Mouse (Mus musculus): ENCODE measurements at regions not wholly inside any gene's neighbourhood (a gene's known extent, or its start where the extent isn't known, plus 50 kb on each side); places are given as distances from the start of the nearest gene placed in this dataset.

DNA sequence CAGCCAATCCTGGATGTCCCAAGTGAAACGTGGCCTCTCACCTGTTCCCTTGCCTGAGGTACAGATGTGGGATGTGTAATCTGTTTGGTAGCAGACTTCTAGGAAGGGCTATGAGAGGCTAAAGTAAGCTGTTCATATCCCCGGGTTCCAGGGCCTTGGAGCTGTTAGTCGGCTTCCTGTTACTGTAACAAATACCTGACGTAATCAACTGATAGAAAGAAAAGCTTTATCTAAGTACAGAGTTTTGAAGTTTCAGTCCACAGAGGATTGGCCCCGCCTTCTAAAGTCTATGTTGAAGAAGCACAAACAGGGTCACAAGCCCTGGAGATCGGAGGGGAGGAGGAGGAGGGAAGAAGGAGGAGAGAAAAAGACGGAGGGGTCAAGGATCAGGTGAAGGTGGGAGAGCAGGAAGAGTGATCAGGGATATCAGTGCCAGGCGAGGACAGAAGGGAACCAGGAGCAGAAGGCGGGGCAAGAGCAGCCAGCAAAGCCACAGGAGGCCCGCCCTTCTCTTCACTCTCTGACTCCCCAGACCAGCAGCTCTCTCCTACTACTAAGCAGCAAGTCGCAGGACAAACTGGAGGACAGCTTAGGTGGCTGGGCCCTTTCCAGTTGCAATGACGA is 276.5 kb upstream of the Cdyl start:
- DNase-seq (ENCODE audit: low spot score): peak; percentile 7

DNA sequence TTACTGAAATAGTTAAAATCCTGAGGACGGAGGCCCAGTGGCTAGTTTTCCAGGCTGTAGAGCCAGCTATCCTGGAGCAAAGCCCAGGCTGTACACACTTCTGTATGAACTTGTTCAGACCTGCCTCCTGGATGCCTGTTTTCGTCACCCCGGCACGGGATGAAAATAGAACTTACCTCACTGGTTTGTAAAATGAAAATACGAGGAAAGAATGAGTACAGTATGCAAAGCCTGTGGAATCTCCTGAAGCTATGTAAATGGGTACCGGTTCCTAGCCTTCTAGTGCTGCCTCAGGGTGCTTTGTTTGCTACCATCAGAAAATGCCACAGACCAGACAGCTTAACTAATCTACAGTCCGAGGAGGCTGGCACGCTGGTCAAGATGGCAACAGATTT is 276.0 kb upstream of the Cdyl start:
- DNase-seq (ENCODE audit: low spot score): no peak

DNA sequence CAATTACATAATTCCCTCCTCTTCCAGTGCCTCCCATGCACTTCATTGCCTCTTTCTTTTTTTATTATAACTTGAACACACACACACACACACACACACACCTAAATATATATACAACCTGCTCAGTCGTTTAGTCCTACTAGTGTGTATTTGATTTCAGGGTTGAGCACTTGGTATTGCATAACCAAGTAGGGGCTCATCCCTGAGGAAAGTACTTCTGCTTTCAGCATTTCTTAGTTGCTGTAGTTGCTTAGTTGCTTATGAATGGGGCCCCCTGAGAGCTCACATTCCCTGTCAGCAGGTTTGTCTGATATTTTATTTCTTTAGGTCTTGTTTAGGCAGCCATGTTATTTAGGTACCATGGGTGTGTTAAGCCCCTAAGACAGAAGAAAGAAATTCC is 271.3 kb upstream of the Cdyl start:
- no peak for DNase-seq (ENCODE audit: low spot score)

DNA sequence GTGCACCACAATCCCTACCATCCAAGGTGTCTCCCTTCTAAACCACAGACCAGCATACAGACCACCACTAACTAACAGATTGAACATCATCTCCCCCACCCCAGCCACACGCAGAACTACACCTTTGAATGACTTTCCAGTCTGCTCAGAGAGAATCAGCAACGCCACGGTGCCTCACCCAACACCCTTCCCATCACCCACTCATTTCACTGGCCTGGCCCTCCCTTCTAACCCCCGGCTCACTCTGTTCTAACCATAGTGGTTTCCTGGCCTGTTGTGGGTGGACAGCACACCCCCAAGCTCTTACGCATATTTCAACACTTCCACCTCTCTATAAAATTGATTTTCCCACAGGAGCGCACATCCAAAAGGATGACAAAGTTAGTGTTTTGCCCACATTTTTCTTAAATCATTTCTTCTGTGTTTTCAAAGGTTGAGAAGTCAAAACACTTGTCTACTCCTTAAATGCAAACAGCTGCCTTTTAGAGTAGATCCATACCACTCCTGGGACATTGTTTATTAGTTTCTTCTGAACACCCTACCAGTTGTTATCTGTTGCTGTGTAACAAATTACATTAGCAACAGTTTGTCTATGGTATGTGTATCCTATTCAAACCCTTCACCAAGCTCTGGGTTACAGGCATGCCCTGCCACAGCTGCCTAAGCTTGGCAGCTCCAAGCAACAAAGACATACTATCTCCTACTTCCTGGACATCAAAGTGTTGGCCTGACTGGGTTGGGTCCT is 269.7 kb upstream of the Cdyl start:
- no peak for DNase-seq (ENCODE audit: low spot score)

DNA sequence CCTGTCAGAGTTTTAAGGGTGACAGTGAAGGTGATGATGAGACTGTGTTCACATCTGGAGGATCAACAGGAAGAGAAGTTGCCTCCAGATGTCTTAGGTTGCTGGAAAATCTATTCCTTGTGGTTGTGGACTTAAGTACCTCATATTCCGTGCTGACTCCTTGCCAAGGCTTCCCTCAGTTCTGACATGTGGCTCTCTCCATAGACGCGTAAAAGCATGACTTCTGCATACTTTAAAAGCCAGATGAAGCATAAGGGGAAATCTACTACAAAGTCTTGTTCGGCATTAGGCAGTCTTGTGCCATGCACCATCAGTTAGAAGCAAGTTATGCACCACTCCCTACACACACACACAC is 269.1 kb upstream of the Cdyl start:
- no peak for DNase-seq (ENCODE audit: low spot score)

DNA sequence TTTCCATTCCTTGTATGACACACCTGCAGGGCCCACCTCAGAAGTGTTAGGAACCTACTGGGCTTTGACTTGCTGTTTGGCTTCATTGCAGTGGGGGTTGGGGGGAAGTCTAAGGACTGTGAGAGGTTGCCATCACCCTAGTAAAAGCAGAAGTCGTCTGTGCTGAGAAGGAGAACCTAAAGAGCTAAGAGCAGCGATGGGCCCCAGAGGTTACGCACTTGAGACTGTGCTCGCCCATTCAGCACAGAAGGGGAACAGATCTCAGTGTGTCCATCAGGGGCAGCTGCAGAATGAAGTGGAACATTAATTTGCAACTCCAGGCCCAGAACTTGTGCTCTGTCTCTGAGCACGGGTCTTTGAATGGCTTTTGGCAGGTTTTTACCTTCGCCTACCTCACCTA is 267.5 kb upstream of the Cdyl start:
- no peak for DNase-seq (ENCODE audit: low spot score)

DNA sequence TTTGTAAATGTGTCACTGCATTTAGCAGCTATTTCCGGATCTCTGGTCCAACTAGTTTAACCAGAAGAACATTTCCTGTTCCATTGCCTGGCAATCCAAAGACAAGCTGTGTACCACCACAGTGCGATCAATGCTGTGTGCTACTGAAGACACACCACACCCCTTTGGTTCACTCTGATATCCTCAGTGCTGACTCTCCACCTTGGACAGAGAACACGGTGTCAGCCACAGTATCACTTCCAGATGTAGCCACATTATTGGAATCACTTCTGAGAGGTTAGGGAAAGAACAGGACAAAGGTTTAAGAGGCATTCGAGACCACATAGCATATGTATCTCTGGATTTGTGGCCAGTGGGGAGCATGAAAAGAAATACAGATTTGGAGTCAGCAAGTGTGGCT is 264.4 kb upstream of the Cdyl start:
- peak; percentile 15 for DNase-seq (ENCODE audit: low spot score)

DNA sequence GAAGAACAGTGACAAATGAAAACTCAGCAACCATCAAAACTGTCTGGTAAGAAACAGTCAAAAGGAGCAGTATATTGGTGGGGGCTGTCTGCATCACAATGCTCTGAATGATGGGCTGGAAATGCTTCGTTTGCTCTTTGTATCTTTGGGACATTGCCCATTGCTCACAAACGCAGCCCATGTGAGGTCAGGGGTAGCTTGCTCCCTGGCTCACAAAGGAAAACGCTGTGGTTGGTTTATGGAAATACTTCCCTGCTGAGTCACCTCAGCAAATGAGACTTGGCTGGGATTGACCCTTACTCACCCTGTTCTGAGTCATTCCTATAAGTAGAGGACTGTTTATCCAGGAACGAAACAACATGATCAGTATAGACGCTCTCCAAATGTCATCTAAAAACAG is 264.0 kb upstream of the Cdyl start:
- DNase-seq (ENCODE audit: low spot score): peak; percentile 29

DNA sequence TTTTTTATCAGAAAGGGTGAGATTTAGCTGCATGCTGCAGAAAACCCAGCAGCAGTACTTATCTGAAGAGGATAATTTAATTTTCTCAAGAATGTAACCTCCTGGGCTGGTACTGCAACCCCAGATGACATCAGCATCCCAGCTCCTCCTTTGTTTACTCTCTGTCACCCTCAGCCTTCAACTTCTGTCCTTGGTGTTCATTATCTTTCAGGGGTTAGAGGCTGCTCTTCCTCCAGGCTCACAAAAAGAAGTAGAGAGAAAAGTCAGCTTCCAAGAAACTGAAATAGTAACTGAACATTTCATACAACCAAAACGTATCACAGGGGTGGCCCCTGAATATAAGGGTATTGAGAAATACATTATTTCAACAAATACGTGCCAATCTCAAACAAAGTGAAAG is 262.5 kb upstream of the Cdyl start:
- DNase-seq (ENCODE audit: low spot score): no peak

DNA sequence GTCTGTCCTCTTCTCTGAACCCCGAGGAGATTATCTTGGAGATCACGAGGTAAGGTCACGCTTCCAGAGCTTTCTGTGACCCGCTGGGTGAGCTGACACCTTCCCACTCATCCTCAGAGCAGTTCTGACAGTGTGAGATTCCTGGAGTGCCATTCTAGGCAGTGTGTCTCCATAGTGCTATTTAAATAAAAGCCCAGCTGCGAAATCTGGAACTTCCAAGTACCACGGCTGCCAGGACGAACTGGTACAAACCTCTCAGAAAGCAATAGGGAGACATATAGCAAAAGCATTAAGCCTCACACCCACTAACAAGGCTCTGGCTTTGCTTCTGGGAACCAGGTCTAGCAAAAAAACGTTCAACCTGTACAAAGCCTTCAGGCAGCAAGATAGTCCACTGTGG is 261.4 kb upstream of the Cdyl start:
- DNase-seq (ENCODE audit: low spot score): no peak

DNA sequence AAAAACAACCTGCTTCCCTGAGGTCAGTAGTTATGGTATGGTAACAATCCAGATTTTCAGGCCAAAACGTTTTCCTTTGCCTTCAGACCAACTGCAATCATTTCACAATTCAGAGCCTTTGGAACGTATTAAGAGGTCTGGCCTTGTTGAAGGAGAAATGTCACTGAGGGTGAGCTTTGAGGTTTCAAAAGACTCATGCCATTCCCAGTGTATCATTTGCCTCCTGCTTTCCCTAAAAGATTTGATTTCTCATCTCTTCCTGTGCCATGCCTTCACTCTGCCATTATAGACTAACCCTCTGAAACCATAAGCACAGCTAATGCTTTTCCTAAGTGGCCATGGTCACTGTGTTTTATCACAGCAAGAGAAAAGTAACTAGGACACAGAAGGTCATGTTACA is 256.8 kb upstream of the Cdyl start:
- no peak for DNase-seq (ENCODE audit: low spot score)

DNA sequence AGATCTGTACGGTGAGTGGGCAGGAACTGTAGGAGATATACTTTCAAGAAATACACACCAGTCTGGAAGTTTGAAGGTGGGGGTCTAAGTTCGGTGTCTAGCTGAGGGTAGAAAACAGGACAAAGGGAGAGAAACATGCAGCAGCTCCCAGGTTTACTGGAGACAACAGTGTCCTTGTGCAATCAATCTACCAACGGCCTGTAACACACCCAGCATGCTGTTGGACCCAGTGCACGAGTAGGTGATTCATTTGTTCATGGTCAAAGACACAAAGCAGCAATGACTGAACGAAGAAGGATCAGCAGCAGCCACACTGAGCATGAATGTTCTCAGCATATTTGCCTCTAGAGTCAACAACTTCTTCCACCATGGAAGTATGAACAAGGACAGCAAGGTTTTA is 255.2 kb upstream of the Cdyl start:
- DNase-seq (ENCODE audit: low spot score): no peak

DNA sequence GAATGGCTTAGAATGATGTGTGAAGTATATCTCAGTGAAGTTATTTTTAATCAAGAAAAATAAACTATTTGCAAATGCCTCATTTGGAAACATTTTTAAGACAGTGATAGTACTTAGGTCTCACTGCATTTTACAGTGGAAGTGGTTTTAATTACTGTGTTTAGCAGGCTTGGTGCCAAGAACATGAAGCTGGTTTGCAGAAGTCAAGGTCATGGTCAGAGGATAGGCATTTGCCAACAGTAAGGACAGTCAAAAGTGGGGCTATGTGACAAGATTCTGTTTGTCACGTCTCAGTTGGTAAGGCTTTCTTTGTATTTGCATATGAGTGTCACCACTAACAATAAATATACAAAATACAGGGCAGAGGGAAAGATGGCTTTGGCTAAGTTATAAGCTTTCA is 254.2 kb upstream of the Cdyl start:
- DNase-seq (ENCODE audit: low spot score): no peak

DNA sequence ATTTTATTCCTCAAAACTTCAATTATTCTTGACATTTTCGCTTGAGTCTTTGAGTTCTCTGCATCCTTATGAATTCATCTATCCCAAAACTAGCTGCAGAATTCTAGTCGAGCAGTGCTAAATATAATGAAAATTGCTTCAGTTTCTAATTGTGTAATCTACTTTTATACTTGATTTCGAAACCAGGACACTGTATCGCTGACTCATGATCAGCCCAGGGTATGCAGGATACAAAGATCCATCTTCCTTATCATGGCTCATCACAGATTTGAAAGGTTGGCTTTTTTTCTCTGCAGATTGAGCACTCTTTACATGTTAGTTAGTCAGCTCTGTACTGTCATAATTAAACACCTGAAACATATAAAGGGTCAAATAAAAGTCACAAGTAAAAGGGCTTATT is 242.1 kb upstream of the Cdyl start:
- DNase-seq (ENCODE audit: low spot score): no peak

DNA sequence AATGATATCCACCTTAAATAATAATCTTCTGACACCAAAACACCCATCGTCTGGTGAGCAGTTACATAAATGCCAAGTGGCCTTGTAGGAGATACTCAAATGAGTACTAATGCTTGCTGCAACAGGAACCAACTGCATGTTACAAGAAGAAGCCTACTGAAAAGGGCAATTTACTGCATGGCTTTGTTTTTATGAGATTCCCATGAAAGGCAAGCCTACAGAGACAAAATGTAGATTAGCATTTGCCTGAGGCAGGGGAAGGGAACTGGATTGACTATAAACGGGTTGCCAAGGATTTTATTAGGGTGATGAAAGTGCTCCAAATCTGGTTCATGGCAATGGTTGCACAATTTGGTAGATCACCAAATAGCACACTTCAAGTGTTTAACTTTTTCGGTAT is 239.6 kb upstream of the Cdyl start:
- DNase-seq (ENCODE audit: low spot score): no peak

DNA sequence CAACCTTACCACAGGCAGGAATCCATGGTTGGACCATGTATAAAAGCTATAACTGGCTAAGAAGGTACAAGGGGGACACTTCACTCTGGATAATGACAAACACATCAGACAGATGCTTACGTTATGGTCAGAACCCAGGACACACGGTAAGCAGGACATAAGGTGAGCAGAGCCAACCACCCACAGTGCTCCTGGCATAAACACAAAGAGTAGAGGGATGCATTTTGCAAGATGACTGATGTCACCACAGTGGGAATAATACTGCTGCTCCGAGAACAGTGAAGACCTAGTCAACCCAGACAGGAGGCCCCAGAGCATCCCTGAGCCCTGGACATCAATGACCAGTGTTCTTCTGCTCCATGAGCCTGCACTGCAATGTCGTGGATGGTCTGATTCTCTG is 233.6 kb upstream of the Cdyl start:
- no peak for DNase-seq (ENCODE audit: low spot score)

DNA sequence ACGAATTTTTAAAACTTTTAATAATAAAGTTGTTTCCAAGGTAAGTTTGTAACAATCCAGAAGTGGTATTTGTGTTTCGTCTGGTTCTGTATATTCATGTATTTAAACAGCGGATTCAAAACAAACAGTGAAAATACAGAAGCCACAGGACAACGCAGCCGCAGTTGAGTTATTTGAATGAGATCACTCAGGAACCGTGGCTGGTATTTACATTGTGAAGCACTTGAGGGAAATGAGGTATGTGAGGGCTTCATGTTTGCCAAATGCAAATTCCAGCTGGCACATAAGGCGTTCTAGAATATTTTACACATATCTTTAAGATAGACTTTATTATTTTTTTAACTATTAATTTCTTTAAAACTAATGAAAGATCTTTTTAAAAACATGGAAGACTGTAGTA is 224.5 kb upstream of the Cdyl start:
- peak; percentile 7 for DNase-seq (ENCODE audit: low spot score)

DNA sequence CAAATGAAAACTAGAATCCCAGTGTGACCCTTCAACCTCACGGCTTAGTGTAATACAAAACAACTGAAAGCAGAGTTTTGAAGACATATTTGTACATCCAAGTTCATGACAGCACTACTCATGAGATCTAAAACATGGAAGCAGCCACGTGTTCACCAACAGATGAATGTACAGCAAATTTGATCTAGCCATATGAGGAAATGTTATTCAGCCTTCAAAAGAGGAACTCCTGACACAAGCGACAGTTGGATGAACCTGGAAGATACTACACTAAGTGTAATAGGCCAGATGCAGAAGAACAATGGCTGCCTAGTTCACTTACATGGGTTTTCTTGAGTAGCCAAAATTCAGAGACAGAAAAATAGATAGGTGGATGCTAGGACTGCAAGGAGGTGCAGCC is 212.0 kb upstream of the Cdyl start:
- DNase-seq (ENCODE audit: low spot score): no peak

DNA sequence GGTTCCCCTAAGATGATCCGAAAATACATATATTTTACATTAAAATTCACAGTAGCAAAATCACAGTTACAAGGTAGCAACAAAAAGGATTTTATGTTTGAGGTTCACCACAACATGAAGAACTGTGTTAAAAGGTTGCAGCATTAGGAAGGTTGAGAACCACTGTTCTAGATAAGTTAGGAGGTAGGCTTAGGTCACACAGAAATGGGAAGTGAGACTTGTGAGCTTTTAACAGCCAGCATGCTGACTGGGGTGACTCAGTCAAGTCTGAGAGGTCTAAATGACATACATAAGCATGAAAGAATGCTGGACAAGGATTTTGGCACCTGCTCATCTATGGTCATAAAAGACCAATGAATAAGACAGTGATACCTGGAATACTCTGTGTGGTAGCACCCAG is 207.2 kb upstream of the Cdyl start:
- no peak for DNase-seq (ENCODE audit: low spot score)

DNA sequence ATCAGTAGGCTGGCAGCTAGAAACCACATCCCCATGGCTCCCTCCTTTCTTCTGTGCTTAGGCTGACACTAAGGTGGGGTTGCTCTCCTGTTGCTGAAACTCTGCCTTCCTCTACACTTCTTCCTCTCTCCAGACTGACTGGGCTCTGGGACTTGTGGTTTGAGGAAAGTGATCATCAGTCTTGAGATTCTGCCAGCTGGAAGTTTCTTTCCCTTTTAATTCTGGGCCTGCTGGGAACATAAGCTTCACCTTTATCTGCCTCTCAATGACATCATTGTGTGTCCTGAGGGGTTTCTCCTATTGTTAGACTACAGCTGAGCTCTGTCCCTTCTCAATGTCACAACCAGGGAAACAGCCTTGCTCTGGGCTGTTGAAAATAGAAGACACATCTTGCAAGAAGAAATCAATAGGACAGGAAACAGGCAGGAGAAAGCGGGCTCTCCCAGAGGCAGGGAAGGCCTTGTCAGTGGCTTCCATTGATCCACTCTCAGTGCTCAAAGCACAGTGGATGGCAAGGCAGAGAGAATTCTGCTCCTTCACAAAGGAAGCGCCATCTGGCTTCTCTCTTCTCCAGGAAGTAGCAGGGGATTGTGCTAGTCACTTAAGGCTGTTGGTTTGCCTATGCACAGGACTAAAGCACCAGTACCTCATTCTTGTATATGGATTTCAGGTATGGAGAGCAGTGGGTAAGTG is 206.3 kb upstream of the Cdyl start:
- no peak for DNase-seq (ENCODE audit: low spot score)

DNA sequence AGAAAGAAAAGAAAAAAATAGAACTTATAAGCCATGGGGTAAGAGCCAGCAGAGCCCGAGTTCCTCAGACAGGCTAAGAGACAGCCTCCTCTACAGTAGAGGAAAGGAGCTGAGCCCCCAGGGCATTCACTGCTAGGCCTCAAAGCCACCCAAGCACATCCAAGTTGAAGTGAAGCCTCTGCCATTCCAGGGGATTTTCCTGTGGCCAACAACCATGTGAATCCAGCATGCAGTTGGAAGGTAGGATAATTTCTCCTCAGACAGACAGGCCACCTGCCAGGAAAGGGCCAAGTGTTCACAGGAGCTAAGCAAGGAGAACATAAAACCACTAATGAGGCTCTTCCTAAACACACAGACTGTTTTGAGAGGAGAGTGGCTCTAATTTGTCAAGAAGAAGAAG is 199.6 kb upstream of the Cdyl start:
- no peak for DNase-seq (ENCODE audit: low spot score)

DNA sequence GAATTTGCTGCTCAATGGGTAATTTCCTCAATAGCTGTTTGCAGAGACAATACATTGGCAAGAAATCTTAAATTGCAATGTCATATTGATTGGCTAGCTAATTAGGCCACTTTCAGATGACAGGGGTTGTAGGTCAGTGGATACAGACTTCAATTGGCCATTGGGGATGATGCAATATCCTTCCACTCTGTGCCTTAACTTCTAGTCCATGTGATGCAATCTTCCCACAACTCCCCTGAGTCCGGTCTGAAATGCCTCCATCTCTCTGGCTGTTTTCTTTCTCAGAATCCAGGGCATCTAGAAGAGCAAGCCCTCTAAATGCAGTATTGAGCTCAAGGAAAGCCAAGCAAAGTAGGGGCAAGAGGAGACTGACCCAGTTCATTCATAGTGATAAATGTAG is 196.4 kb upstream of the Cdyl start:
- no peak for DNase-seq (ENCODE audit: low spot score)

DNA sequence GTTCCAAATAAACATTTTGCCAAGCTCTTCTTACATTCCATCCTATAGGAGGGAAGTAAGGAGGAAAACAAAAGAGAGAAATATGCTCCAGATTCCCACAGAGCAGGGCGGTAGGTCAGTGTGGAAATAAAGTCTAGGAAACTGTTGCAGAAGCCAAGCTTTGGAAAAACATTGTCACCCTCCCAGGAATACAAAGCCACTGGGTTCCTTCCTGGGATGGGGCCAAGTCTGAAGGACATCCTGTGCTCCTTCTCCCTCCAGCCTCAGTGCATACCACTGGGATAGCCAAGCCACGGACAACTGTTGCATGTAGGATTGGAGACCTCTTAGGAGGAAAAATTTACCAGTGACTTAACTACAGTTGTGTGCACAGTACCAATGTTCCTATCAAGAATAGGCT is 195.8 kb upstream of the Cdyl start:
- no peak for DNase-seq (ENCODE audit: low spot score)
